Mouse (Mus musculus) fat pad, adult 2 months (tissue): Measurements from ENCODE around the gene Zbp1.

Experiments used
- DNase-seq: peaks from one replicate; pipeline ENCODE4 v3.0.0-alpha.2; 2011; ENCODE audit warnings: low read depth, low spot score; ENCODE audit errors: extremely low read depth

The Zbp1 gene

GRCm38 (mm10) chr2:173247911-173248310 lies 29.2 kb upstream of the Zbp1 start:
- DNase-seq, result no peak

- DNase-seq, result no peak
These were observed 28.5 kb upstream of the Zbp1 start for GRCm38 (mm10) chr2:173247197-173247596.

GRCm38 (mm10) chr2:173246688-173247087 lies 28.0 kb upstream of the Zbp1 start:
- no peak for DNase-seq

- DNase-seq, result no peak
These were observed 26.5 kb upstream of the Zbp1 start for GRCm38 (mm10) chr2:173245258-173245657.

GRCm38 (mm10) chr2:173244108-173244507 lies 25.4 kb upstream of the Zbp1 start:
- DNase-seq, result no peak

- no peak for DNase-seq
These were observed 24.9 kb upstream of the Zbp1 start for GRCm38 (mm10) chr2:173243616-173244015.

- no peak for DNase-seq
These were observed 24.2 kb upstream of the Zbp1 start for GRCm38 (mm10) chr2:173242874-173243273.

GRCm38 (mm10) chr2:173240738-173241137 lies 22.0 kb upstream of the Zbp1 start:
- no peak for DNase-seq

- DNase-seq, result no peak
These were observed 19.8 kb upstream of the Zbp1 start for GRCm38 (mm10) chr2:173238522-173238921.

- no peak for DNase-seq
These were observed 17.0 kb upstream of the Zbp1 start for GRCm38 (mm10) chr2:173235435-173236332.

- no peak for DNase-seq
These were observed 14.0 kb upstream of the Zbp1 start for GRCm38 (mm10) chr2:173232766-173233099.

- DNase-seq, result no peak
These were observed 13.5 kb upstream of the Zbp1 start for GRCm38 (mm10) chr2:173232065-173232765.

- DNase-seq, result no peak
These were observed 11.0 kb upstream of the Zbp1 start for GRCm38 (mm10) chr2:173229578-173230224.

GRCm38 (mm10) chr2:173228567-173228966 lies 9.8 kb upstream of the Zbp1 start:
- no peak for DNase-seq

- DNase-seq, result no peak
These were observed 8.1 kb upstream of the Zbp1 start for GRCm38 (mm10) chr2:173226792-173227191.

GRCm38 (mm10) chr2:173225906-173226305 lies 7.2 kb upstream of the Zbp1 start:
- no peak for DNase-seq

- no peak for DNase-seq
These were observed 6.1 kb upstream of the Zbp1 start for GRCm38 (mm10) chr2:173224832-173225231.

- no peak for DNase-seq
These were observed 5.4 kb upstream of the Zbp1 start for GRCm38 (mm10) chr2:173224097-173224496.

GRCm38 (mm10) chr2:173223496-173223895 lies 4.8 kb upstream of the Zbp1 start:
- no peak for DNase-seq

GRCm38 (mm10) chr2:173220754-173221153 lies 2.0 kb upstream of the Zbp1 start:
- no peak for DNase-seq

- DNase-seq, result no peak
These were observed 682 bp upstream of the Zbp1 start for GRCm38 (mm10) chr2:173219256-173219954.
